Mouse (Mus musculus): ENCODE results near the gene Ccdc71l. TPM values are rescaled to one million over a fixed set of nuclear protein-coding genes. Genes with fewer than 3 reads are reported as not detected.

Ccdc71l gene
- total RNA-seq, 1 experiment, result 5.1 TPM

DNA sequence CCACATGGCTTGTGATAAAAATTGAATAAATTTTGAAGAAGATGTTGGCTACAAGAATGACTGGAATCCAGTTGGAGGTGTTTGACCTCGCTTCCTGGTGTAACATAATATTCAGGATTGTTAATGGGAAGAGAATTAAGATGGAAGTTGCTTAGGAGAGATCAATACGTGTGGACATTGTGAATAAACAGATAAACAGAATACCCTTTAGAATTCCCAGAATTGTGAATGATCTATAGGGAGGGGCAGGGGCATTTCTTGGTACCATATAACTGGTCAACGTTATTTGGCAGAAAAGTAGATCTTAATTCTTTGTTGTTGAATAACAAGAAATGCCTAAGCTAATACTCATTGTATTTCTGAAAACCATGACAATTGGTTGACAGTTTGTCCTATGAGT lies 2.0 kb downstream of the Ccdc71l start:
- no peak for DNase-seq (ENCODE audit: low read depth, low spot score)
- H3K27ac ChIP-seq (ENCODE audit: insufficient read depth, low read depth, low read length, poor library complexity, severe bottlenecking), result no peak overlapping the region
- H3K4me1 ChIP-seq (ENCODE audit: control insufficient read depth in 2 of 2, insufficient read depth in 2 of 2, low read length in 2 of 2, poor library complexity in 1 of 2), result peaks cover 0 to 2% of the 10 kb centered on the region in 2 experiments; a peak in 1 of 4 replicates
- no peak for TF ChIP-seq MAFK (IDR thresholded peaks at IDR 0.05; ENCODE audit: insufficient read depth, low read depth, low read length)
- TF ChIP-seq HCFC1 (IDR thresholded peaks at IDR 0.05; ENCODE audit: borderline replicate concordance, insufficient read depth, low read length), result no peak
- TF ChIP-seq CHD2 (IDR thresholded peaks at IDR 0.05; ENCODE audit: low read depth, low read length), result no peak
- TF ChIP-seq ZNF384 (IDR thresholded peaks at IDR 0.05; ENCODE audit: low read depth, low read length), result no peak
- no peak for TF ChIP-seq ZC3H11A (IDR thresholded peaks at IDR 0.05; ENCODE audit: borderline replicate concordance, low read depth, low read length)
- in situ Hi-C loops (cut with MboI; ENCODE audit: low sequenced_read_pairs in 2 of 2, unreplicated experiment in 2 of 2), result no loop called here
- no peak overlapping the region for H3K9ac ChIP-seq (ENCODE audit: insufficient read depth, low read depth, low read length, poor library complexity, severe bottlenecking)
- peak overlapping the region in 1 of 2 experiments; percentile 56; a peak in 1 of 4 replicates for H3K4me3 ChIP-seq (ENCODE audit: insufficient read depth in 1 of 2, low read depth in 1 of 2, low read length in 2 of 2, poor library complexity in 1 of 2, severe bottlenecking in 1 of 2)
- H3K9me3 ChIP-seq (ENCODE audit: control insufficient read depth, insufficient read depth, low read depth, low read length), result no peaks in the 10 kb centered on the region
- no peaks in the 10 kb centered on the region for H3K36me3 ChIP-seq (ENCODE audit: control insufficient read depth, insufficient read depth, low read length, poor library complexity, severe bottlenecking)

DNA sequence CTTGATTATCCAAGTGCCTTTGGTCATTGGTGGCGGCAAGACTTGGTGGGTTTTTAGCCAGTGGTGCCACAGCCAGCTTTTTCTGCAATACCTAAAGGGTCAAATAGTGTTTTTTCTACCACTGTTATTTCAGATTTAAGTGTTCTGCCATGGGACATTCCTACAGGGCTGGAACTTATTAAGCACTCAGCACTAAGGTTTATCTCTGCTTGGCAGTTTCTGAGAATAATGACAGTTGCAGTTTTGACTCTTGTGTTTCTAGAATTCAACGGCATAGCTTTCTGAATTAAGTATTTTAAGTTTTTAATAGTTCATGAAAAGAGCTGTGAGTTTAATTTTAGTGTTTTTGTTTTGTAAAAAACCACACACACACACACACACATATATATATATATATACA lies 2.5 kb downstream of the Ccdc71l start:
- in situ Hi-C loops (cut with MboI; ENCODE audit: low sequenced_read_pairs in 2 of 2, unreplicated experiment in 2 of 2), result no loop called here
- H3K4me1 ChIP-seq (ENCODE audit: control insufficient read depth in 2 of 2, insufficient read depth in 2 of 2, low read length in 2 of 2, poor library complexity in 1 of 2), result peaks cover 0 to 2% of the 10 kb centered on the region in 2 experiments; a peak in 1 of 4 replicates
- TF ChIP-seq ZNF384 (IDR thresholded peaks at IDR 0.05; ENCODE audit: low read depth, low read length), result no peak
- TF ChIP-seq ZC3H11A (IDR thresholded peaks at IDR 0.05; ENCODE audit: borderline replicate concordance, low read depth, low read length), result no peak
- no peak for TF ChIP-seq CHD2 (IDR thresholded peaks at IDR 0.05; ENCODE audit: low read depth, low read length)
- no peak for TF ChIP-seq HCFC1 (IDR thresholded peaks at IDR 0.05; ENCODE audit: borderline replicate concordance, insufficient read depth, low read length)
- no peak for TF ChIP-seq MAFK (IDR thresholded peaks at IDR 0.05; ENCODE audit: insufficient read depth, low read depth, low read length)
- DNase-seq (ENCODE audit: low read depth, low spot score), result no peak
- H3K36me3 ChIP-seq (ENCODE audit: control insufficient read depth, insufficient read depth, low read length, poor library complexity, severe bottlenecking), result no peaks in the 10 kb centered on the region
- no peak overlapping the region for H3K27ac ChIP-seq (ENCODE audit: insufficient read depth, low read depth, low read length, poor library complexity, severe bottlenecking)
- no peaks in the 10 kb centered on the region for H3K9me3 ChIP-seq (ENCODE audit: control insufficient read depth, insufficient read depth, low read depth, low read length)
- no peak overlapping the region for H3K4me3 ChIP-seq (ENCODE audit: insufficient read depth in 1 of 2, low read depth in 1 of 2, low read length in 2 of 2, poor library complexity in 1 of 2, severe bottlenecking in 1 of 2)
- no peak overlapping the region for H3K9ac ChIP-seq (ENCODE audit: insufficient read depth, low read depth, low read length, poor library complexity, severe bottlenecking)

- no peak overlapping the region for H3K9ac ChIP-seq (ENCODE audit: insufficient read depth, low read depth, low read length, poor library complexity, severe bottlenecking)
- in situ Hi-C loops (cut with MboI; ENCODE audit: low sequenced_read_pairs in 2 of 2, unreplicated experiment in 2 of 2), result no loop called here
- no peak for TF ChIP-seq HCFC1 (IDR thresholded peaks at IDR 0.05; ENCODE audit: borderline replicate concordance, insufficient read depth, low read length)
- TF ChIP-seq ZC3H11A (IDR thresholded peaks at IDR 0.05; ENCODE audit: borderline replicate concordance, low read depth, low read length), result no peak
- TF ChIP-seq ZNF384 (IDR thresholded peaks at IDR 0.05; ENCODE audit: low read depth, low read length), result no peak
- TF ChIP-seq MAFK (IDR thresholded peaks at IDR 0.05; ENCODE audit: insufficient read depth, low read depth, low read length), result no peak
- no peak for TF ChIP-seq CHD2 (IDR thresholded peaks at IDR 0.05; ENCODE audit: low read depth, low read length)
- H3K27ac ChIP-seq (ENCODE audit: insufficient read depth, low read depth, low read length, poor library complexity, severe bottlenecking), result no peak overlapping the region
- DNase-seq (ENCODE audit: low read depth, low spot score), result no peak
- H3K9me3 ChIP-seq (ENCODE audit: control insufficient read depth, insufficient read depth, low read depth, low read length), result no peaks in the 10 kb centered on the region
- no peaks in the 10 kb centered on the region for H3K4me1 ChIP-seq (ENCODE audit: control insufficient read depth in 2 of 2, insufficient read depth in 2 of 2, low read length in 2 of 2, poor library complexity in 1 of 2)
- H3K4me3 ChIP-seq (ENCODE audit: insufficient read depth in 1 of 2, low read depth in 1 of 2, low read length in 2 of 2, poor library complexity in 1 of 2, severe bottlenecking in 1 of 2), result no peak overlapping the region
- no peaks in the 10 kb centered on the region for H3K36me3 ChIP-seq (ENCODE audit: control insufficient read depth, insufficient read depth, low read length, poor library complexity, severe bottlenecking)
Measured at GRCm38 (mm10) chr12:32419537-32419936, 41.0 kb downstream of the Ccdc71l start.

DNA sequence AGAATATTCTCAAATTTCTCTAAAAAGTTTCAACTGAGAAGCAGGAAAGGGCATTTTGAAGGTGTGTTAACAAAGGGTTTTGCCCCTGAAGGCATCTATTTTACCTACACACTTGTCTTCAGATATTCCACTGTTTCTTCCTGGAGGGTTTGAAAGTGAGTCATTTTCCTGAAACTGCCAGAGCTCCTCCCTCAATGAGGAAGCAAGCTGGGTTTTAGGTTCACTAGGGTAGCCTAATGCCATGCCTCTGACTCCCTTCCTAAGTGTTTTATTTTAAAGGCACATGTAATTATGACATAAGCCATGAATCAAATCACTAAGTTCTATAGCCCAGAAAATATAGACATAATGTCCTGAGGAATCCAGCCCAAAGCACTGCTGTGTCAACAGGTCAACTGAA lies 49.3 kb downstream of the Ccdc71l start:
- Histone ChIP-seq H3K4me3 (ENCODE audit: insufficient read depth in 1 of 2, low read depth in 1 of 2, low read length in 2 of 2, poor library complexity in 1 of 2, severe bottlenecking in 1 of 2) (no peak overlapping the region), H3K9ac (ENCODE audit: insufficient read depth, low read depth, low read length, poor library complexity, severe bottlenecking) (no peak overlapping the region), H3K36me3 (ENCODE audit: control insufficient read depth, insufficient read depth, low read length, poor library complexity, severe bottlenecking) (no peaks in the 10 kb centered on the region), H3K27ac (ENCODE audit: insufficient read depth, low read depth, low read length, poor library complexity, severe bottlenecking) (no peak overlapping the region), H3K9me3 (ENCODE audit: control insufficient read depth, insufficient read depth, low read depth, low read length) (no peaks in the 10 kb centered on the region), H3K4me1 (ENCODE audit: control insufficient read depth in 2 of 2, insufficient read depth in 2 of 2, low read length in 2 of 2, poor library complexity in 1 of 2) (no peaks in the 10 kb centered on the region)
- in situ Hi-C loops (cut with MboI; ENCODE audit: low sequenced_read_pairs in 2 of 2, unreplicated experiment in 2 of 2), result no loop called here
- TF ChIP-seq ZC3H11A (IDR thresholded peaks at IDR 0.05; ENCODE audit: borderline replicate concordance, low read depth, low read length) (no peak), HCFC1 (IDR thresholded peaks at IDR 0.05; ENCODE audit: borderline replicate concordance, insufficient read depth, low read length) (no peak), MAFK (IDR thresholded peaks at IDR 0.05; ENCODE audit: insufficient read depth, low read depth, low read length) (no peak), ZNF384 (IDR thresholded peaks at IDR 0.05; ENCODE audit: low read depth, low read length) (no peak), CHD2 (IDR thresholded peaks at IDR 0.05; ENCODE audit: low read depth, low read length) (no peak)
- DNase-seq (ENCODE audit: low read depth, low spot score), result no peak

DNA sequence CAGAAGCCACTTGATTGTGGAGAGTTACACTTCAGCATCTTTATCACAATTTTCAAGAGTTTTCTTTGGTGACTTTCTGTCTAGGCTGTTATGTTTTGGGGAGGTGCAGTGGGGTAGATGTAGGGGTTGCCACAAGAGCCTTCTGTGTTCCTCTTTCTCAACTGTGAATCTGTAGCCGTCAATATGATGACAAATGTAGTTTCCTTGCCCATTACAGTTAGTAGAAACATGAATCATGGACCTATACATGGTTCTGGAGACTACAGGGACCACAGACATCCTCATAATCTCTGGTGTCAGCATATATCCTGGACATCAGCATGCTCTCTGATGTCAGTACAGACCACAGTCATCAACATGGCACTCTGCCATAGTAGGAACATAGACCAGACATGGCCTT lies 52.5 kb downstream of the Ccdc71l start:
- Histone ChIP-seq H3K27ac (ENCODE audit: insufficient read depth, low read depth, low read length, poor library complexity, severe bottlenecking) (no peak overlapping the region), H3K4me1 (ENCODE audit: control insufficient read depth in 2 of 2, insufficient read depth in 2 of 2, low read length in 2 of 2, poor library complexity in 1 of 2) (no peaks in the 10 kb centered on the region), H3K4me3 (ENCODE audit: insufficient read depth in 1 of 2, low read depth in 1 of 2, low read length in 2 of 2, poor library complexity in 1 of 2, severe bottlenecking in 1 of 2) (no peak overlapping the region), H3K9me3 (ENCODE audit: control insufficient read depth, insufficient read depth, low read depth, low read length) (no peaks in the 10 kb centered on the region), H3K36me3 (ENCODE audit: control insufficient read depth, insufficient read depth, low read length, poor library complexity, severe bottlenecking) (no peaks in the 10 kb centered on the region), H3K9ac (ENCODE audit: insufficient read depth, low read depth, low read length, poor library complexity, severe bottlenecking) (no peak overlapping the region)
- DNase-seq (ENCODE audit: low read depth, low spot score), result no peak
- in situ Hi-C loops (cut with MboI; ENCODE audit: low sequenced_read_pairs in 2 of 2, unreplicated experiment in 2 of 2), result no loop called here
- no peak for TF ChIP-seq CHD2 (IDR thresholded peaks at IDR 0.05; ENCODE audit: low read depth, low read length)
- TF ChIP-seq ZC3H11A (IDR thresholded peaks at IDR 0.05; ENCODE audit: borderline replicate concordance, low read depth, low read length), result no peak
- no peak for TF ChIP-seq ZNF384 (IDR thresholded peaks at IDR 0.05; ENCODE audit: low read depth, low read length)
- no peak for TF ChIP-seq MAFK (IDR thresholded peaks at IDR 0.05; ENCODE audit: insufficient read depth, low read depth, low read length)
- TF ChIP-seq HCFC1 (IDR thresholded peaks at IDR 0.05; ENCODE audit: borderline replicate concordance, insufficient read depth, low read length), result no peak

Measured in ES-E14 (cell line).